Mouse (Mus musculus): ENCODE measurements around the gene Camsap2.

The Camsap2 gene

DNA sequence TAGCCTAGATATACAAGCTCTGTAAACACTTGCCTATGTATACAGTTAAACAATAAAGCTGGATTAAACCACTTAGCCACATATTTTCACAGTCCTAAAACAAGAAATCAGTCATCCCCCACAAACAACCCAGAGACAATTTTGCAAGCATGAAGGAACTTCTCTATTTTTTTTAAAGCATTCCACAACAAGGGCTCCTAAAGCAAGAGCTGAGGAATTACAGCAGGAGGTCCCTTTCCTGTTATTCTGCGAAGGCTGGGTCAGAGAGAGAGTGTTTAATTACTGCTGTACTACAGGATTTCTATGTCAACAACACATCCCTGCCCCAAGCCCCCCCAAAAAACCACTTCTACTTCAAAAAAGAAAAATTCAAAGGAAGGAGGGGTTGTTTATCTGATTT, 1.6 kb downstream of the Camsap2 start:
- no peak for DNase-seq (ENCODE audit: low spot score in 2 of 2)

DNA sequence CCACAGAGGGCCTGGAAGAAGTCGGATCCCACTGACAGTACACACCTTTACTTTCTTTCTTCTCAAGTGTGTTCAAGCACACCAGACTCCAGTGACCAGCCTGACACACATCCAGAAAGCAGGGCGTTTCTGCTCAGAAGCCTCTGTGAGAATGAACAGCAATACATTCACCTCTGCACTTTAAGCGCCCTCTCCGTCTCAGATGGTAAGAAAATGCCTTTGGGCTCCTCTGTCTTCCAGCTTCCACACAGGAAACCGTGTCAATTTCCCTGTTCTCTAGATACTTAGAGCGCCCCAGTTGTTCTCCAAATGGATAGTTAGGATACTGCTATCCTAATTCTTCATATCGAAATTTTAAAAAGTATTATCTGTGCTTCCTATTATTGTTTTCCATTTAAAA, 2.2 kb downstream of the Camsap2 start:
- DNase-seq (ENCODE audit: low spot score in 2 of 2) = no peak

DNA sequence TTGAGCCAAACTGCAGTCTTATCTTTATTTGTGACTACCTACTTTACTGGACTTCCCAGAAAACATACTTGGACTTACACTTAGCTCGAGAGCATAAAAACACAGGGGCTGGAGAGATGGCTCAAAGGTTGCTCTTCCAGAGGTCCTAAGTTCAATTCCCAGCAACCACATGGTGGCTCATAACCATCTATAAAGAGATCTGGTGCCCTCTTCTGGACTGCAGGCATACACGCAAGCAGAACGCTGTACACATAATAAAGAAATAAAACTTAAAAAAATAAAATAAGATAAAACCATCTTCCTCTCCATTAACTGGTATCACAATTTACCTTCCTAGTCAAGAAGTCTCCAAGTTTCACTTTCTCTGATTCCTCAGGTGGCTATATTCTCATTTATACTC, 5.4 kb downstream of the Camsap2 start:
- no peak for DNase-seq (ENCODE audit: low spot score in 2 of 2)

DNA sequence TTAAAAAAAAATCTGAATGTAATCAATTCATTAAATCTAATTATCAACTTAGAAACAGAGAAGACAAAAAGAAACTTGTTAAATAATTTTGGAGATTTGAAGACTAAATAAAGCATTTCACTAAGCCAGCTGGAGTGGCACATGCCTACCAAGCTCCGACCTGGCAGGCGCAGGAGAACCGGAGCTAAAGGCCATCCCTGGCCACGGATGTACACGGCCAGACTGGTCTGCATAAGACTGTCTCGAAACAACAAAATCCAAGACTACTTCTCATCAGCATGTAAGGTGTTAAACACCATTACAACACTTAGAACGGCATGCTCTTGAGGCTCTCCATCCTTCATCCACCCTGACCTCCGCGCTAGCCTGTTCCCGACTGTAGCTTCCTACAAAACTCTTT, 11.2 kb downstream of the Camsap2 start:
- DNase-seq (ENCODE audit: low spot score in 2 of 2) = no peak

DNA sequence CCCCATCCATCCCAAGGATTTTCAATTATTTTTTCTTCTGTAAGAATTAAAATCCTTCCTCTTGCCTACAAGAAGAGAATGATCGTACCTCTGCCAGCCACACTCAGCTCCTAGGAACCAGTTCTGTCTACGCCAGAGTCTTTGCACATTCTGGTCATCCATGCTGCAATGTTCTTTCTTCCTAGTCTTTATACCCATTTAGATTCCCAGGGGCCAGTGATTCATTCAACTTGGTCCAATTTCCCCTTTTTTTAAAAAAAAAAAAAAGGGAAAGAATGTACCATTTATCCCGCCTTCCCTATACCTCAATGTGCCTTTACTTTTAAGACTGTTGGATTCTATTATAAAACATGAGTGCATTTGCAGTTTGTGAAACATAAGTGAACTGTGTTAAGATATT, 12.4 kb downstream of the Camsap2 start:
- no peak for DNase-seq (ENCODE audit: low spot score in 2 of 2)

DNA sequence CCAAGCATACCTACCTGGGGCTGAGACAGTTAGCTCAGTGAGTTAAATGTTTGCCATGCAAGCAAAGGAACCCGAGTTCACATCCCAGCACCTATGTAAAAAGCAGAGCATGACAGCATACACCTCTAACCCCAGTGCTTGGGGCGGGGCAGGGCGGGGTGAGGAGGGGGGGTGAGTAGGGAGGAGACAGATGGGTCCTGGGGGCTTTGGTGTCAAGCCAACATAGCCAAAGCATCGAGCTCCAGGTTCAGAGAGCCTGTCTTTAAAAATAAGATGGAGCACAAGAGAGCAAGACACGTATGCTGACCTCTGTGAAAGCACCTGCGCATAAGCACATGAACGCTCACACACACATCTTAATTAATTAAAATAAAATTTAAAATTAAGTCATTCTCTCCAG, 12.8 kb downstream of the Camsap2 start:
- no peak for DNase-seq (ENCODE audit: low spot score in 2 of 2)

DNA sequence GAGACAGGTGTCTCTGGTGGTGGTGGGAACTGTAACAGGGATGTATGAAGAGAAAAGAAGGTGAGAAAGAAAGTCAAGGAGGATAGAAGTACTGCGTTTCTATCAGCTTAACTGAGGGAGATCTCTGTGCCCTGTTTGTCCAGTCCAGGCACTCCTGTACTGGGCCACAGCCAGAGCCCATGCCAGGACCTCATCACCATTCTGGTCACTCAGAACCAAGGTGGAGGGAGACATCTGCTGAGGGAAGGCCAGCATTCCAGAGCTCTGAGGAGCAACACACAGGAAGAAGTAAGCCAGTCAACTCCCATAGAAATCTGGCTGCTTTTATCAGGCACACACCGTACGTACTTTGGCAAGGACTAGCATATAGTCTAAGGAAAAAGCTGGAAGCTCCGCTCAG, 14.1 kb downstream of the Camsap2 start:
- DNase-seq (ENCODE audit: low spot score in 2 of 2) = peak; percentile 47 to 61

DNA sequence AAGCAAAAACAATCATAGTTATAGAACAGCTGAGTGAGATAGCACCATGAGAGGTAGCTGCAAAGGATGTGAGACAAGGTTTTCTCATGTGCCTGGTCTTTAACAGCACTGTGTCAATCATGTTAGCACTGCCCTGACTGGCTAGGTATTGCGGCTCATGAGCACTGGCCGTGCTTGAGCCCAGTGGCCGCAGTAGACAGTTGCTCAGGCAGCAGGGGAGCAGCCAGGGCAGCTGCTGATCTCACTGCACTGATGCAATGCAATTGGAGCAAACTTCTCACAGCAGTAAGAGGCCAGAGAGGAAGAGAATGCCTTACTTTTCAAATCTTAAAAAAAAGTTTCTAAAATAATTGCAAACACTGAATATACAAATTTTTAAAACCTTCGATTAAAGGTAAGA, 16.5 kb downstream of the Camsap2 start:
- no peak for DNase-seq (ENCODE audit: low spot score in 2 of 2)

DNA sequence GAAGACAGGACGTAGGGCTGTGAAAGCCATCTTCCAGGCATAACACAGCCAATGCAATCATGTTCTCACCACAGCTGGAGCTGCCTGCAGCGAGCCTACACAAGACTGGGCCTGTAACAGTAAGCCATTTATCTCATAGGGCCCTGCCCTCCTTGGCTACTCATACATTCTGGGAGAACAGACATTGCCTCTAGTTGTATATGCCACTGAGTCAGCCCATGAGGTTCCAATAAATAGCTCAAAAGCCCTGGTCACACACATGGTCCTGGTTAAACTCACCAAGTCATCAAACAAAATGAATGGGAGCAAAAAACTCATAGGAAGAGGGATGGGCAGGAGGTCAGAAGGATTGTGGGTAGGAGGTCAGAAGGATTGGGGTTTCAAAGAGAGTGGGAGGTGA, 17.3 kb downstream of the Camsap2 start:
- no peak for DNase-seq (ENCODE audit: low spot score in 2 of 2)

DNA sequence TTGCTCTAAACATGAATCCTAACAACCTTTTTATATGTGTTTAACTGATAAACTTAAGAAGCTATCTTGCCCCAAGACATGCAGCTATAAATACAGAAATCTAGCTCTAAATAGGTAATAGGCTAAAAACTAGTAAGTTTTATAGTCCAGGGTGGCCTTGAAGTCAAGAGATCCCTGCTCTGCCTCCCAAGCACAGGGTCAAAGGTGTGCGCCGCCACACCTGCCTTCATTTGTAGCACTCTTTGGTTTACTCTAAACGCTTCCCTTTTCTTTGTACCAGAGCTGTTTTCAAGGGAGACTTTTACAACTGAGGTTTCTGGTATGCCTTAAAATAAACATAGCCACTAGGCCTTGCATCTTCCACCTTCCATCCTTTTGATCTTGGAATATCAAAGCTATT, 18.3 kb downstream of the Camsap2 start:
- DNase-seq (ENCODE audit: low spot score in 2 of 2) = no peak

DNA sequence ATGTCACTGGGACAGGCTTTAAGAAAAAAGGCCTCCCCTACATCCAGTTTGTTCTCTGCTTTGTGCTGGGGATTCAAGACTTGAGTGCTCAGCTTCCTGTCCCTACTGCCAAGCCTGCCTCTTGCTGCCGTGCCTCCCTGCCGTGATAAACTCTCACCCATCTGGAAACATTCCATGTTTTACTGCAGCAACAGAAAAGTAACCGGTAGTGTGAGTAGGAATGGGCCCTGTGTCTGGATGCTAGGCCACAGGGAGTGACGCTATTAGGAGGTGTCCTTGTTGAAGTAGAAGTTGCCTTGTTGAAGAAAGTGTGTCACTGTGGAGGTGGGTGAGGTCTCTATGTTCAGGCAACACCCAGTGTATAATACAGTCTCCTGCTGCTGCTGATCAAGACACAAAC, 20.0 kb downstream of the Camsap2 start:
- no peak for DNase-seq (ENCODE audit: low spot score in 2 of 2)

DNA sequence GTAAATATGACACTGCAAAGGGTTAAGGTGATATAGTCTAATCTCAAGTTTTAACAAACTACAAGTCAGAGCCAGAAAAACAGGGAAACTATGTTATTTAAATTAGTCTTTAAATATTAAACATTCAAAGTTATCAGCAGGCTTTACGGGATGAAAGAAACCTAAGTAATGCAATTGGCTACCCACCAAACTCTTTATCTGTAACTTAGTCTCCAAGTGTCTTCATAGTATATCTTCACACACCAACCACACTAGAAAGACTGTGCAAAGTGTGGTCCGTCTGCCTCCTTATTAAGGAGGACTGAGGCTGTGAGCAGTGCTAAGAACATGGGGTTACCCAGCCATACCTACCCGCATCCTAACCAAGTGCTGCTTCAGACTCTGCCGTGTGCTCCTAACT, 23.6 kb downstream of the Camsap2 start:
- DNase-seq (ENCODE audit: low spot score in 2 of 2) = no peak

DNA sequence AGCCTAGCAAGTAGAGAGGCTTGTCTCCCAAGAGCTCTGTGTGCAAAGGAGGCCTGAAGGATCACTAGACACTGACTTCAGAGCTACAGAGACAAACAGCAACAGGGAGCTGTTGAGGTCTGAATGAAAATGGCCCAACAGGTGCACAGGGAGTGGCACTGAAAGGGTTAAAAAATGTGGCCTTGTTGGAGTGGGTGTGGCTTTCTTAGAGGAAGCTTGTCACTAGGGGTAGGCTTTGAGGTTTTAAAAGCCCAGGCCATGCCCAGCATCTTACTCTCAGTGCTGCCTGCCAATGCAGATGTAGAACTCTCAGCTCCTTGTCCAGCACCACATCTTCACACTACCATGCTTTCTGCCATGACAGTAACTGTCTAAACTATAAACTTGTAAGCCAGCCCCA, 29.6 kb downstream of the Camsap2 start:
- DNase-seq (ENCODE audit: low spot score in 2 of 2) = no peak

DNA sequence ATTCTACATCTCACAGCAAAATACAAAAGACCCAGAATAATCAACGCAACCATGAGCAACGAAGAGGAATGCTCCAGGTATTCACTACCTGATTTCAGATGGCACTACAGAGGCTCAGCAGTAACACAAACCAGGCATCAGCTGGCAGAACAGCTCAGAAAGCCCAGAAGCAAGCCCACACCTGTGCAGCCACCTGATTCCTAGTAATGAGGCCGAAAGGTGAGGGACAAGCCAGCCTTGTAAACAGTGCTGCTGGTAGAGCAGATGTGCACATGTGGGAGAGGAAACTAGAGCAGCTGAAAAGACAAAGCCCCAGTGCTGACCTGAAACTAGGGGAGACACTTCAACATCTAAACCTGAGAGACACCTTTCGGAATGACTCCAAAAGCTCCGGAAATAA, 36.7 kb downstream of the Camsap2 start:
- DNase-seq (ENCODE audit: low spot score in 2 of 2) = no peak

DNA sequence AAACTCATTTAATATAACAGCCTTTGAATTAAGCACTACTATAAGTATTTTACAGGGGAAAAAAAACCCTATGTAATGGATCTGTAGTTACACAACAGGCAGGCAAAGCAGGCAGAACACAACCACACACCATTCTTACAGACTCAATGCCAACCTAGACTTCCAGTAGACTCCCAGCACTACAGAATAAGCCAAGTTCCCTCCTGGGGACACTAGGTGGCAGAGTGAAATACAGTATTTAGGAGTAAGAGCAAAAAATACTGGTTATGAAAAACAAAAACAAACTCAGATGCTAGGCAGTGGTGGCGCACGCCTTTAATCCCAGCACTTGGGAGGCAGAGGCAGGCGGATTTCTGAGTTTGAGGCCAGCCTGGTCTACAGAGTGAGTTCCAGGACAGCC, 39.5 kb downstream of the Camsap2 start:
- DNase-seq (ENCODE audit: low spot score in 2 of 2) = peak; percentile 36 to 46

DNA sequence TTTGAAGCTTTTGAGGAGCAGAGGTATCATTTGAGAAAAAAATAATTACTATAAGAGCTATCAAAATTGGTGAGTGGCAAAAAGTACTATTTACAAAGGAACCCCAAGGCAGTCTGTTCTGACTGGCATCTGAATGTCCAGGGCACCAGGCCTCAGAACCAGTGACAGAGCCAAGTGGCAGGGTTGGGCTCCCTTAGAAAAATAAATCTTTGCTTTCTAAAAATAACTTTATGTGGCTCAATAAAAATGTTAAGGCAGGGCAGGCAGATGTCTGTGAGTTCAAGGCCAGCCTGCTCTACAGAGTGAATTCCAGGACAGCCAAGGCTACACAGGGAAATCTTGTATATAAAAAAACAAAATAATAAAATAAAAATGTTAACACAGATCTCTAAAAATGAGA, 51.9 kb downstream of the Camsap2 start:
- DNase-seq (ENCODE audit: low spot score in 2 of 2) = no peak

DNA sequence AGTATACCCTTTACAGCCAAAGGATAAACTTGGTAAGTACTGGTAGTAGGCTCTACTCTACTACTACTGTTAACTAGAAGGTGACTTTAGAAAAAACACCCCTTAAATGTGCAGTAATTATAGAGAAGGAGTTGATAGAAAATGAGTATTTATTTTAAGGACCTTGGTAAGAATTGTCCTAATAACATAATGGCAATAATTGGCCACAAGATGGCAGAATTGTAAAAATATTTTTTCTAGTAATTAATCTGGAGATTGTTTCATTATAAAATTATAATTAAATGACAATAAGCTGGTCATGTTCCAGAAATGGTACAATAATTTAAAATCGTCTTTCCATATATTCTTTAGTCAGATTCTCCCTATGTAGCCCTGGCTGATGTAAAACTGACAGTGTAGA, 56.1 kb downstream of the Camsap2 start:
- DNase-seq (ENCODE audit: low spot score in 2 of 2) = no peak

DNA sequence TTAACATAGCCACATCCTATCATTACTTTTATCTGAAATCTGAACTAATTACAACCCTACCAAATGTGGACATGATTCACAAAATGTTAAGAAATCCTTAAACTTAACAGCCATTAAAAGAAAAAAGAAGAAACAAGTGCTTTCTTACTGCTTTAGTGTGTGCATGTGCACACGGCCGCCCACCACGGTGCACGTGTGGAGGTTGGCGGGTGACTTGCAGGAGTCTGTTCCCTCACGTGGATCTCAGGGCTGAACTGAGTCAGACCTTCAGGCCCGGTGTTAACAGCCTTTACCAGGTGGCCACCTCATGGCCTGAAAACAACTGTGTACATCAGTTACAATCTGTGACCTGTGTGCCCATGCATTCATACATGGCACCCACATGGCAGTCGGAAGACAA, 68.5 kb downstream of the Camsap2 start:
- DNase-seq (ENCODE audit: low spot score in 2 of 2) = no peak

DNA sequence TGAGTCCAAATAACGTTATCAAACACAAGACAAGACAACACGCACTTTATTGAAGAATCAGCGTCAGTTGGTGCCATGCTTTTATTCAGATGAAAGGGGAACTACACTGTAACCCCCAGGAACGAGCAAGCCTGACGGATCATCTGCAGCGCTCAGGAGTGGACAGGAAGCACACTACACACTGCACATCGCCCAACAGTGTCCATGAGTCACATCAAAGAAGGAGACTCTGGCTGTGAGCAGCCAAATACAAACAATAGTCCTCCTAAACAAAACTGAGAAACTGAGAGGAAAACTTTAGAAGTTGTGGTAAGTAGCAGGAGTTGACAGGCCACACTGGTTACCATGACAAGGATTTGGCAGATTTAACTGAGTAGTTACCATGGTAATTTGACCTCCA, 77.7 kb downstream of the Camsap2 start:
- DNase-seq (ENCODE audit: low spot score in 2 of 2) = no peak

DNA sequence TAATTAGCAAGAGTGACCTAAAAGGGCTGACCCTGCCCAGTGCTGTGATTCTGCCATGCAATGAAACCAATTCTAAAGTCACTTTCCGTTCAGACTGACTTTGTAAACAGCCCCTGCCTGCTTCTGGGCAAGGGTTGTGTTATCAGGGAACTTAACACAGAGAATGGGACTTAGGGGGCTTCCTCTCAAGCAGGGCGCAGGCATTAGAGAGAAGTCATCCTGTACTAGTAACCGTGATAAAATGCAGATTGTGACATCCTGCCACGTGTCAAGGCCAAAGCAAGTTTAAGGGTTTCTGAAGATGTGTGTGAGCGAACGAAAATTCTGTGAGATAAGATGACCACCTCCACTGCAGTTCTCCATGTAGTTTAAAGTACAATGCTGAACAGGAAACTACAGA, 79.8 kb downstream of the Camsap2 start:
- no peak for DNase-seq (ENCODE audit: low spot score in 2 of 2)

DNA sequence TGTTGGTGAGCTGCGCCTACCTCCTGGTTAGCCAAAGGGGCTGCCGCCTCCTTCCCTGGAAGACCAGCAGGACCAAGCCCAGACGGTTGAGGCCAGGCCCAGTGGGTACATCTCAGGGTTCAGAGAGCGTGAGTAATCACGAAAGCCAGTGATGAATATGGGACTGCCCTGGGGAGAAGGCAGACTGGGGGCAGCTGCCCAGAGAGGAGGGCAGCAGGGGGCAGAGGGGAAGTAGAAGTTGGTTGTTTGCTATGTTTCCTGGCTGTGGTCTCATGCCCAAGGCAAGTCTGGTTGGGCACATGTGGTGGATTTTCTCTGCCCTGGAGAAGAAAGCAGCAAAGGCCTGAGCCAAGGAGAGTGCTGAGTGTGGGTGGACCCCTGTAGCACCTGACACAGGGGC, 82.5 kb downstream of the Camsap2 start:
- no peak for DNase-seq (ENCODE audit: low spot score in 2 of 2)

DNA sequence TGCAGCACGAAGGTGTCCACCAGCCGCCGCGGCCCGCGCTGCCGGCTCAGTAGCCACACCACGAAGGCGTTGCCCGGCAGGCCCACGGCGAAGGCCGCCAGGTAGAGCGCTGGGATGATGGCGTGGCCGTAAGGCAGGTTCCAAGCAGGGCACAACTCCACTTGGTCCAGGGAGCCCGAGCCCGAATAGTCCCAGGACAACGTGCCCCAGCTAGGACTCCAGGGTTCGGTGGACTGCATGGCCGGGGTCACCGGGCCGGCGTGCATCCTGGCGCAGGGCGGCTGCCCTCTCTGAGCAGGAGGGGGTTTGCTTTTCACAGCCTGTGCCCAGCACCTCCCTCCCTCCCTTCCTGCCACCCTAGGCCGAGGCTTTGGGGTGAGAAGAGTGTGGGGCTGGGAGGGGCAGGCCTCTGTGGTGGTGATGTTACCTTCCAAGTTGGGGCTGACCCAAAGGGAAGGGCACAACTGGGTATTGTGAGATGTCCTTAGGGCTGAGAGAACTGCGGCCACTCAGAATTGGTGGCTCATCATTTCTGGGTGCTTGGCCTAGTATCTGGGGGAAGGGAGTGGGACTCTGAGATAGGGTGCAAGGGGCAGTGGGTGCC, 85.2 kb downstream of the Camsap2 start, which contains the start of gene Gpr25:
Gpr25 (minus strand) TSS at position 239 of the 604 bp plus-strand sequence.
- DNase-seq (ENCODE audit: low spot score in 2 of 2) = no peak

DNA sequence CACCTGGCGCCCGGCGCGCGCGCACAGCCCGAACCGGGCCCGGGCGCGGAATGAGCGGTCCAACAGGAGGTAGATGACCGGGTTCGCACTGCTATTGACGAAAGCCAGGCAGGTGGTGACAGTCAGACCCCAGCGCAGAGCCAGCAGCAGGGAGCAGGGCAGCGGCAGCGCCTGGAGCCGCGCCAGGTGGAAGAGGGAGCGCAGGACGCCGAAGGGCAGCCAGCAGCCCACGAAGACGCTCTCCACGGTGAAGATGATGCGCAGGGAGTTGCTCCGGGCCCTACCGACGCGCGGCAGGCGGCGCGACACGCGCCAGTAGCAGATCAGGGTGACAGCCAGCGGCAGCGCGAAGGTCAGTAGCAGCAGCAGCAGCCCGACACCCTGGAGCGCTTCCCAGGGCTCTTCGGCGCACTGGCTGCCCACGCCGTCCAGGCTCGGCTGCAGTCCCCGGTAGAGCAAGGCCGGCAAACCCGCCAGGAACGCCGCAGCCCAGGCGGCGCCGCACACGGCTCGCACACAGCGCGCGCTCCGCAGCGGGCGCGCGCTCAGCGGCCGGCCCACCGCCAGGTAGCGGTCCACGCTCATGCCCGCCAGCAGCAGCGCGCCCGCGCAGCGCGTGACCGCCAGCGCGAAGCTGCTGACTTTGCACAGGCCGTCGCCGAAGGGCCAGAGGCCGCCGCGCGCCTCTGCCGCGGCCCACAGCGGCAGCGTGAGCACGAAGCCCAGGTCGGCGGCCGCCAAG, 85.8 kb downstream of the Camsap2 start:
- peak; percentile 77 to 83 for DNase-seq (ENCODE audit: low spot score in 2 of 2)

DNA sequence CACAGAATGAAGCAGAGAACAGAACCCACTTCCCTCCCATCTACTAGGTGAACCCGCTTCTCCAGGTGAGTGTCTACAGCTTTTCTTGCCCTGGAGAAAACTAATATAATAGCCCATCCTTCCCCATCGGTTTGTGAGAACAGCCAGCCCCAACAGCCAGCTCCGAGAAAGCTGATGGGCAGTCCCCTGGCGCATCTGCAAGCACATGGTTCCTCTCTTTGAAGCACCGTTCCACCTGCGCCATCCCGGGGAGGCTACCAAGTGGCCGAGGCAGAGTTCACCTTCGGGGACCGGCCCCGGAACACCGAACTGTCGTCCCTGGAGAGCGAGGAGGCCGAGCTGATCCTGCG, 86.4 kb downstream of the Camsap2 start:
- no peak for DNase-seq (ENCODE audit: low spot score in 2 of 2)
